Mouse (Mus musculus) heart, embryonic 10.5 days (tissue): ENCODE measurements at regions not wholly inside any gene's neighbourhood (a gene's known extent, or its start where the extent isn't known, plus 50 kb on each side); places are given as distances from the start of the nearest gene placed in this dataset.

Source experiments
- DNase-seq: peaks from one replicate; pipeline ENCODE4 v3.0.0-alpha.2; 2017; ENCODE audit warnings: low spot score
- H3K27ac ChIP-seq: fragments of 300-500 bp; sonication (generic); 2 replicates; pipeline ENCODE4 v1.5.1; 2016; ENCODE audit warnings: mild to moderate bottlenecking
- H3K27me3 ChIP-seq: fragments of 300-500 bp; sonication (generic); 2 replicates; pipeline ENCODE4 v1.6.1; 2016; ENCODE audit warnings: mild to moderate bottlenecking; ENCODE audit not compliant: poor library complexity, insufficient read depth, severe bottlenecking
- H3K36me3 ChIP-seq: fragments of 300-500 bp; sonication (generic); 2 replicates; pipeline ENCODE4 v1.6.1; 2016; ENCODE audit warnings: mild to moderate bottlenecking, moderate library complexity
- H3K4me1 ChIP-seq: fragments of 300-500 bp; sonication (generic); 2 replicates; pipeline ENCODE4 v1.6.1; 2016; ENCODE audit warnings: mild to moderate bottlenecking
- H3K4me3 ChIP-seq: fragments of 300-500 bp; sonication (generic); 2 replicates; pipeline ENCODE4 v1.5.1; 2016; ENCODE audit warnings: mild to moderate bottlenecking, moderate library complexity
- H3K9me3 ChIP-seq: fragments of 300-500 bp; sonication (generic); 2 replicates; pipeline ENCODE4 v1.6.1; 2016; ENCODE audit warnings: mild to moderate bottlenecking, moderate library complexity
- WGBS: fragments of 180-500 bp; shearing (Covaris S2); methylation state at CpG from one replicate; pipeline ENCODE4 v1.1.7; 2016; 5-methylcytosine and 5-hydroxymethylcytosine counted together

DNA sequence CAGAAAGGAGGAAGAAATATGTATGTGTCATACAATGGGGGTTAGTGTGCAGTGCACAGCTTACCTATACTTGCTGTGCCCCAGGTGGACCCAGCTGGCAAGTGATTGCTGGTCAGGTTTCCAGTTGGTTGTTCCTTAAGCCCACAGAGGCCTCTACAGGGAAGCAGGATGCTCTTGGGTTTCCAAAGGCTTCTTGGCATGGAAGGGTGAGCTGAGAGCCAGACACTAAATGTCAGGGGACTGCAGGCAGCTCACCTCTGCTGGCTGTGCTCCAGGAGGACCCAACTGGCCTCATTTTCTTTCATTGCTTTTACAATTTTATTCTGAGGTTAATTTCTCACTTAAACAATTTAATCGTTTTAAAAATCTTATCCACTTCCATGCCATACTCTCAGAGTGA is 108.1 kb downstream of the Gm10184 start:
- no peaks in the 10 kb centered on the region for H3K27me3 ChIP-seq
- WGBS = 59% methylated on average over 1 of the region's 1 CpGs
- DNase-seq = no peak
- no peak overlapping the region for H3K27ac ChIP-seq
- H3K36me3 ChIP-seq = no peaks in the 10 kb centered on the region
- H3K9me3 ChIP-seq = no peaks in the 10 kb centered on the region
- no peak overlapping the region for H3K4me3 ChIP-seq
- H3K4me1 ChIP-seq = no peaks in the 10 kb centered on the region

DNA sequence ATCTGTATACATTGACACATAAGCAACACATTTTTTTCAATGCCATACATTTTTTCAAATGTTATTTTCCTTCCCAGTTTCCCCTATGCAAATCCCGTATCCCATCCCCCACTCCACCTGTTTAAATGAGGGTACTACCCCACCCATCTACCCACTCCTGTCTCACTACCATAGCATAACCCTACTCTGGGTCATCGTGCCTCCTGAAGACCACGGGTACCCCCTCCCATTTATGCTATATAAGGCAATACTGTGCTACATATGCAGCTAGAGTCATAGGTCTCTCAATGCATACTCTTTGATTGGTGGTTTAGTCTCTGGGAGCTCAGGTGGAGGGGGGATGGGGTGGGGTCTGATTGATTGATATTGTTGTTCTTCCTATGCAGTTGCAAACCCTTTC is 132.7 kb downstream of the Gm10184 start:
- Histone ChIP-seq H3K27me3 (no peaks in the 10 kb centered on the region), H3K4me1 (no peaks in the 10 kb centered on the region), H3K9me3 (no peaks in the 10 kb centered on the region), H3K27ac (no peak overlapping the region), H3K4me3 (no peak overlapping the region), H3K36me3 (no peaks in the 10 kb centered on the region)
- WGBS = 85% methylated on average over 3 of the region's 3 CpGs
- DNase-seq = no peak

DNA sequence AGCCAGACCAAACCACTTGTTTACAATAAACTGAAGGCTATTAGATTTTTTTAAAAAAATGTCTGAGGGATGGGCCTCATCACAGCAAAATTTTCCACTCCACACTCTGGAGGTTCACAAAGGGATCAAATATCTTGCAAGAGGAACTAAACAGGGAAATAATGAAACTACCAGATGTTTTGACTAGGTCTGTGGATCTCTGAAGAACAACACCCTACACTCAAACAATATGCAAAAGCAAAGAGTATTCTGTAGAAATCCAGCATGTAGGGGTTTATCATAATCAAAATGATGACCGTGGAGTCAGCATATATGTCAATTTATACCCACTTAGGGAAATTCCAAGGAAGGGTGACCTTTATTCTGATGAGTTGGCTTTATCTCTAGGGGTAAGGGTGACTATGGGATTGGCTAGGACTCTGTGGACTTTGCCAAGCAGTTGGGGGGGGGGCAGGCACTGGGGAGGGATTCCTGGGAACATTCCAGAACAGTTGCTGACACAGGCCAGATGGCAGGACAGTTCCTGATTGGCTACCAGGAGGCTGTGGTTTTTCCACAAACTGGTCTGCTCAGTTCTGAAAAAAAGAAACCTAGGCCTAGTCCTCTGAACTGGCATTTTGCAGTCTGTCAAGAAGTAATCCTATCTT is 143.9 kb downstream of the Gm10184 start:
- H3K27me3 ChIP-seq = no peaks in the 10 kb centered on the region
- H3K4me1 ChIP-seq = no peaks in the 10 kb centered on the region
- DNase-seq = peak; percentile 67
- H3K27ac ChIP-seq = no peak overlapping the region
- no peak overlapping the region for H3K4me3 ChIP-seq
- H3K36me3 ChIP-seq = no peaks in the 10 kb centered on the region
- 62% methylated on average over 1 of the region's 1 CpGs for WGBS
- H3K9me3 ChIP-seq = no peaks in the 10 kb centered on the region

DNA sequence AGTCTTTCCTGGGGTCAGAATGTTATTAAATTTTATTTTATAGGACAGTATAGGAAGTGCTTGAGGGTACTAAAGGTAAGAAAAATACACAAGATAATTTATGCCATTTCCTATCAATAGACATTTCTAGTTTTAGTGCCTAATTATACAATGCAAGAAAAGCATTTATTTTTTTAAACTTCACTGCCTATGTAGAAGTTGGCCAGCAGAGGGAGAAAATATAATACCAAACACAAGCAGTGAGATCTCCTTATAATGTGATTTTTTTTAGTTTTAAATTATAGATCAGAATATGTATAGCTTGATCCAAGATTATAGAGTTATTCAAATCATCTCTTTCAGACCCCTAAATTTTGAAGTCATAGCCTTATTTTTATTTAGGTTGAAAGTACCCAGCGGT is 172.8 kb downstream of the Gm10184 start:
- no peak for DNase-seq
- no peaks in the 10 kb centered on the region for H3K9me3 ChIP-seq
- no peak overlapping the region for H3K4me3 ChIP-seq
- WGBS = 89% methylated on average over 1 of the region's 1 CpGs
- no peaks in the 10 kb centered on the region for H3K36me3 ChIP-seq
- no peak overlapping the region for H3K27ac ChIP-seq
- no peaks in the 10 kb centered on the region for H3K27me3 ChIP-seq
- H3K4me1 ChIP-seq = no peaks in the 10 kb centered on the region

DNA sequence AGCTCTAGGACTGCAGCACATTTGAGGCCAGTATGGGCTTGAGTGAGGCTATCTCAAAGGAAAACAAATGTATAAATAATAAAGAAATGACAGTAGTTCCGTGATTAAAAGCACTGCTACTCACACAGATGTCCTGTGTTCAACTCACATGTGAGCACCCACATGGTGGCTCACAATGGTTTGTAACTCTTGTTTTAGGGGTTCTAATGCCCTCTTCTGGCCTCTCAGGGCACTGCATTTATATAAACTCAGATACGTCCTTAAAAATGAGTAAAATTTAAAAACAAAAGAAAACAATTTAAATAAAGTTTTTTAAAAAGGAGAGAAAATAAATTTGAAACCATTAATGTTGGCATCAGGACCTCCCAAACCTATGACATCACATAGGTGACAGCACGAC is 184.7 kb downstream of the Gm10184 start:
- H3K36me3 ChIP-seq = no peaks in the 10 kb centered on the region
- DNase-seq = no peak

DNA sequence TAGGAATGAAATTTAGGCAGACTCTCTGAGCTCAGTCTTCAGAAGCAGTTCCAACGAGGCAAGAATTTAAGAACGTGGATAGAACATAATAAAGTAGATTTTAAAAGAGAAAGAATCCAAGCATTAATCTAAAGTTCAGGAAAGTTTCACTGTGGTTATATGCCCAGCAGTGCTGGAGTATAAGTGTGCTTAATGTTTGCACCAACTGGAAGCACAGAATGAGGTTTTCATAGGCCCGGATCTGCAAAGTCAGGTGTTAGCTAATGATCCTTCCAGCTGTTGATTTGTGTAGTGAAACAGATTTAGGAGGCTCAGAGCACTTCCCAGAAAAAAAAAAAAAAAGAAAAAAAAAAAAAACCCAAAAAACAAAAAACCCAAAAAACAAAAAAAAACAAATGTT is 228.5 kb downstream of the Gm10184 start:
- no peak overlapping the region for H3K4me3 ChIP-seq
- no peaks in the 10 kb centered on the region for H3K9me3 ChIP-seq
- DNase-seq = no peak
- no peaks in the 10 kb centered on the region for H3K27me3 ChIP-seq
- WGBS = 77% methylated on average over 3 of the region's 3 CpGs
- H3K4me1 ChIP-seq = no peaks in the 10 kb centered on the region
- H3K36me3 ChIP-seq = no peaks in the 10 kb centered on the region
- H3K27ac ChIP-seq = no peak overlapping the region

More for the DNA sequence above, 184.7 kb downstream of the Gm10184 start:
- Histone ChIP-seq H3K4me3 (no peak overlapping the region), H3K27ac (no peak overlapping the region), H3K4me1 (no peaks in the 10 kb centered on the region), H3K27me3 (no peaks in the 10 kb centered on the region), H3K9me3 (no peaks in the 10 kb centered on the region)
- WGBS = 63% methylated on average over 3 of the region's 3 CpGs

DNA sequence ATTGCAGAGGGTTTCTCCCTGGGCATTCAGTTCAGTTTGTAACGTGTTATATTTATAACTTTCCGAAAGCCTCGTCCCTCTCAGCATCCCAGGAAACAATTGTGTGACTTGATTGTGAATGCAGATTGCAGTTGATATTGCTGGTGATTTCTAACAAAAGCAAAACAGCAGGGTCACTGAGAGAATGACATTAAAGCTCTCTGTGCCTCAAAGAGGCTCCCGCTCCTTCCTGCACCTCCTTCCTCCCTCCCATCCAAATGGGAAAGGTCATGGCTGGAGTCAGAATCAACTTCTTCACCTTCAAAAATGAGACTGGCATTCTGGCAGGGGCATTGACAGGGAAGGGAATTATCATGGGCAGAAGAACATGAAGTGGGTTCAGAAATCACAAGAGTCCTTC is 251.9 kb downstream of the Gm10184 start:
- 76% methylated on average over 4 of the region's 4 CpGs for WGBS
- H3K4me3 ChIP-seq = no peak overlapping the region
- H3K27ac ChIP-seq = no peak overlapping the region
- no peaks in the 10 kb centered on the region for H3K9me3 ChIP-seq
- H3K4me1 ChIP-seq = no peaks in the 10 kb centered on the region
- no peaks in the 10 kb centered on the region for H3K27me3 ChIP-seq
- no peak for DNase-seq
- H3K36me3 ChIP-seq = no peaks in the 10 kb centered on the region

DNA sequence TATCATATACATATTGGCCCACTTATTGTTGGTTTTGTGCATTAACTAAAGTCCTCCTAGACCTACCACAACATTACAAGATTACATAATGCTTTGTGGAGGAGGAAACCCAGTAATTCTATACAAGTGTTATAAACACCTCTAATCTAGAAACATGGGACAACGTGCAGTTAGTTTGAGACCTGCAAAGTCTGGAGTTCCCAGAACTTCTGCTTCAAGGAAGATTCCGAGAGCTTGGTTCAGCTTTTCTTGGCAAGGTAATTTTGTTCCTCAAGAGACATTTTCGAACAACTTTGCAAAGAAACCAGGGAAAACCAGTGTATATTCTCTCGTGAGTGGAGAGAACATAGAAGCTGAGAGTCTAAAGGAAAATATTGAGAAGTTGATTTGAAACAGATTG is 254.0 kb downstream of the Gm10184 start:
- H3K4me1 ChIP-seq = no peaks in the 10 kb centered on the region
- H3K27ac ChIP-seq = no peak overlapping the region
- H3K9me3 ChIP-seq = no peaks in the 10 kb centered on the region
- WGBS = 77% methylated on average over 4 of the region's 4 CpGs
- DNase-seq = no peak
- H3K27me3 ChIP-seq = no peaks in the 10 kb centered on the region
- H3K4me3 ChIP-seq = no peak overlapping the region
- no peaks in the 10 kb centered on the region for H3K36me3 ChIP-seq

DNA sequence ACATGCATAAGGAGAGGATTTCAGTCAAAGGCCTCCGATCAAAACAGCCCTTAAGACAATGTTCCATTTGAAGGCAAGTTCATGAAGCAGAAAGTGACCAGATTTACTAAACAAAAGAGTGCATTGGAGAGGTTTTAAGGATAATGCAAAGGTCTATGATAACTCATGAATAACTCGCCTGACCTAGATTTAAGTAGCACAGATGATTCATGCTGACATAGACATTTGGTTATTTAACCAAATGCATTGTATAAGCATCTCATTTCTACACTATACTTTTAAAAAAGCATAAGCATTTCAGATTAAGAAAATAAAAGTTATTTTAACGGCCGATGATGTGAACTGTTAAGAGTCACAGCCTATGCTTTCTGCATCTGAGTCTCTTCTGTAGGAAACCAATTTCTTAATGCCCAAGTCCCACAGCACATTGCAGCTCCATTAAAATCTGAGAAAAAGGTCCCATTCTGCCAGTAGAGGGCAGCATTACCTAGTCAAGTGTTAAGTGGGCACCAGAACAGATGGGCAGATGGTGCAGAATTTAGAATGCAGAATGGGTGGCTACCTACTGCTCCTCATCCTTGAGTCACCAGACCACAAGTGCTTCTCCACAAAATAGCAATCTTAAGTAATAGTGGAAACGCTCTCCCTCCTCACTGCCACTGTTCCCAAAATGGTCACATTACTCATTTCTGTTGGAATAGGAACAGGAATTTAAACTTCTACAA is 256.0 kb downstream of the Gm10184 start:
- H3K9me3 ChIP-seq = no peaks in the 10 kb centered on the region
- no peak overlapping the region for H3K27ac ChIP-seq
- no peak for DNase-seq
- H3K27me3 ChIP-seq = no peaks in the 10 kb centered on the region
- 66% methylated on average over 5 of the region's 5 CpGs for WGBS
- no peaks in the 10 kb centered on the region for H3K4me1 ChIP-seq
- no peaks in the 10 kb centered on the region for H3K36me3 ChIP-seq
- no peak overlapping the region for H3K4me3 ChIP-seq

DNA sequence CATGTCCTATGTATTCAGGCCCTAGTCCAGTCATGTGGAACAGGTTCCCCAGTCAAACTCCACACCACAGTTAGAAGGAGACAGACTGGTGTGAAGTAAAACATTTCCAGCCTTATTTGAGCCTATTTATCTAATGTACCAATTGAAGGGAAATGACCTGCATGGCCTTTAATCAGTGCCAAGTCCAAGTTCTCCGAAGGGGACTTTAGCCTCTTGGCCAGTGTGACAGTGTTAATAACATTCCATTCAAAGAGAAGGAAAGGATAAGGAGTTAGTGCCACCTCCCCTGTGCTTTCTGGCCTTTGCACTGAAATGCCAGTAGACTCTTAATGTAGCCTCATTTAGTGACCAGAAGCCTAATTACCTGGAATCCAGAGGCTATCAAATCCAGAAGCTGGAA is 264.2 kb downstream of the Gm10184 start:
- DNase-seq = no peak
- Histone ChIP-seq H3K4me3 (no peak overlapping the region), H3K9me3 (no peaks in the 10 kb centered on the region), H3K4me1 (no peaks in the 10 kb centered on the region), H3K27ac (no peak overlapping the region), H3K36me3 (no peaks in the 10 kb centered on the region), H3K27me3 (no peaks in the 10 kb centered on the region)
- WGBS = 69% methylated on average over 1 of the region's 1 CpGs
